ENCODE assay signal across 30 mouse cellular contexts in genomic region chr3:20236965-20237364, GRCm38 (mm10). TPM values are rescaled to one million over a fixed set of nuclear protein-coding genes. Genes with fewer than 3 reads are reported as not detected.
DNase-seq lines count a peak whose midpoint lies in the region; ATAC-seq and TF ChIP-seq lines count a peak whose summit lies in the region.
"Had no signal": no experiment of that assay in that cellular context is flagged by ENCODE, and none has a peak within 500 bp of the region (broad histone marks: within the 10 kb centered on the region; RNA-seq: fewer than 3 reads in every experiment).

No protein-coding gene starts in this region.

- ATAC-seq in intestine, embryonic 14.5 days (replicated peaks; ENCODE audit: low FRiP score, low TSS enrichment, low read depth) = peak; percentile 40; the same call in 1 of the 2 replicates
- no peak for ATAC-seq in intestine, embryonic 16.5 days
- peak; percentile 18; the same call in 1 of the 2 replicates for ATAC-seq in G1E (ENCODE audit: extremely low read depth, insufficient number of reproducible peaks, low FRiP score, poor library complexity, severe bottlenecking)
- peak; percentile 56 for ATAC-seq in stomach, embryonic 15.5 days (ENCODE audit: insufficient read depth, low FRiP score, low read depth)
- ATAC-seq in stomach, postnatal 0 days (ENCODE audit: low FRiP score, low TSS enrichment) = peak; percentile 47; the same call in 1 of the 2 replicates
- ATAC-seq in forebrain, embryonic 12.5 days (ENCODE audit: low FRiP score) = no peak
- ATAC-seq: forebrain, embryonic 13.5 days; forebrain, embryonic 15.5 days; forebrain, postnatal 0 days had no signal

- H3K4me3 ChIP-seq in intestine, embryonic 14.5 days (ENCODE audit: low read depth, low read length) = no peak overlapping the region
- no peak overlapping the region for H3K4me3 ChIP-seq in intestine, embryonic 16.5 days (ENCODE audit: low read length)
- H3K4me3 ChIP-seq in G1E (ENCODE audit: low read depth, low read length) = no peak overlapping the region
- H3K4me3 ChIP-seq in stomach, embryonic 15.5 days (replicated peaks) = no peak overlapping the region
- no peak overlapping the region for H3K4me3 ChIP-seq in stomach, postnatal 0 days (ENCODE audit: low read depth, low read length)
- H3K4me3 ChIP-seq in forebrain, embryonic 12.5 days (replicated peaks) = no peak overlapping the region
- H3K4me3 ChIP-seq: embryonic facial prominence, embryonic 13.5 days; embryonic facial prominence, embryonic 15.5 days; erythroblast, embryonic 14.5 days; forebrain, embryonic 10.5 days; forebrain, embryonic 13.5 days; forebrain, embryonic 15.5 days had no signal

- WGBS in intestine, embryonic 14.5 days = 35% methylated on average over 1 of the region's 1 CpGs
- WGBS in intestine, embryonic 16.5 days = 19% methylated on average over 1 of the region's 1 CpGs
- 51% methylated on average over 1 of the region's 1 CpGs for WGBS in stomach, embryonic 15.5 days
- 55% methylated on average over 1 of the region's 1 CpGs for WGBS in stomach, postnatal 0 days
- WGBS in forebrain, embryonic 12.5 days = 89% methylated on average over 1 of the region's 1 CpGs

- H3K27ac ChIP-seq in intestine, embryonic 14.5 days (ENCODE audit: low read depth) = no peak overlapping the region
- no peak overlapping the region for H3K27ac ChIP-seq in intestine, embryonic 16.5 days (ENCODE audit: low read length)
- H3K27ac ChIP-seq in stomach, embryonic 15.5 days = no peak overlapping the region
- H3K27ac ChIP-seq in stomach, postnatal 0 days (replicated peaks) = no peak overlapping the region
- H3K27ac ChIP-seq in forebrain, embryonic 12.5 days = no peak overlapping the region
- H3K27ac ChIP-seq: embryonic facial prominence, embryonic 13.5 days; embryonic facial prominence, embryonic 15.5 days; forebrain, embryonic 10.5 days; forebrain, embryonic 13.5 days; forebrain, embryonic 15.5 days had no signal

- no peaks in the 10 kb centered on the region for H3K36me3 ChIP-seq in intestine, embryonic 14.5 days (ENCODE audit: control insufficient read depth, insufficient read depth, low read length)
- H3K36me3 ChIP-seq in intestine, embryonic 16.5 days (ENCODE audit: control insufficient read depth, insufficient read depth, low read length) = no peaks in the 10 kb centered on the region
- H3K36me3 ChIP-seq in G1E (replicated peaks) = peaks cover 3% of the 10 kb centered on the region
- no peaks in the 10 kb centered on the region for H3K36me3 ChIP-seq in stomach, embryonic 15.5 days
- H3K36me3 ChIP-seq in stomach, postnatal 0 days (ENCODE audit: control insufficient read depth, insufficient read depth, low read length) = no peaks in the 10 kb centered on the region
- H3K36me3 ChIP-seq in forebrain, embryonic 12.5 days (replicated peaks) = no peaks in the 10 kb centered on the region
- H3K36me3 ChIP-seq: embryonic facial prominence, embryonic 13.5 days; embryonic facial prominence, embryonic 15.5 days; forebrain, embryonic 10.5 days; forebrain, embryonic 15.5 days had no signal

- no peaks in the 10 kb centered on the region for H3K27me3 ChIP-seq in intestine, embryonic 14.5 days (replicated peaks; ENCODE audit: control insufficient read depth, insufficient read depth, low read length)
- no peaks in the 10 kb centered on the region for H3K27me3 ChIP-seq in intestine, embryonic 16.5 days (replicated peaks; ENCODE audit: control insufficient read depth, insufficient read depth, low read length)
- H3K27me3 ChIP-seq in G1E (ENCODE audit: insufficient read depth, low read length) = no peaks in the 10 kb centered on the region
- no peaks in the 10 kb centered on the region for H3K27me3 ChIP-seq in stomach, embryonic 15.5 days (replicated peaks)
- H3K27me3 ChIP-seq in stomach, postnatal 0 days (ENCODE audit: control insufficient read depth, insufficient read depth, low read length) = no peaks in the 10 kb centered on the region
- H3K27me3 ChIP-seq in forebrain, embryonic 12.5 days = no peaks in the 10 kb centered on the region
- H3K27me3 ChIP-seq: CH12.LX; embryonic facial prominence, embryonic 13.5 days; embryonic facial prominence, embryonic 15.5 days; forebrain, embryonic 13.5 days; forebrain, embryonic 15.5 days had no signal

- no peak overlapping the region for H3K9ac ChIP-seq in intestine, embryonic 14.5 days (ENCODE audit: low read length)
- no peak overlapping the region for H3K9ac ChIP-seq in intestine, embryonic 16.5 days (ENCODE audit: low read depth, low read length)
- H3K9ac ChIP-seq in stomach, embryonic 15.5 days = no peak overlapping the region
- H3K9ac ChIP-seq in stomach, postnatal 0 days (ENCODE audit: low read length) = no peak overlapping the region
- H3K9ac ChIP-seq in forebrain, embryonic 12.5 days = no peak overlapping the region
- H3K9ac ChIP-seq: embryonic facial prominence, embryonic 13.5 days; embryonic facial prominence, embryonic 15.5 days; forebrain, embryonic 13.5 days; forebrain, embryonic 15.5 days; forebrain, postnatal 0 days had no signal

- TF ChIP-seq CTCF in G1E (IDR thresholded peaks at IDR 0.05; ENCODE audit: low read depth, low read length) = no peak
- TF ChIP-seq CTCF in stomach, postnatal 0 days (IDR thresholded peaks at IDR 0.05; ENCODE audit: low read depth) = no peak

- H3K9me3 ChIP-seq in intestine, embryonic 14.5 days (ENCODE audit: control insufficient read depth, low read length) = no peaks in the 10 kb centered on the region
- no peaks in the 10 kb centered on the region for H3K9me3 ChIP-seq in intestine, embryonic 16.5 days (ENCODE audit: control insufficient read depth, low read length)
- no peaks in the 10 kb centered on the region for H3K9me3 ChIP-seq in G1E (replicated peaks)
- no peaks in the 10 kb centered on the region for H3K9me3 ChIP-seq in stomach, embryonic 15.5 days
- H3K9me3 ChIP-seq in stomach, postnatal 0 days (ENCODE audit: control insufficient read depth, low read length) = no peaks in the 10 kb centered on the region
- no peaks in the 10 kb centered on the region for H3K9me3 ChIP-seq in forebrain, embryonic 12.5 days
- H3K9me3 ChIP-seq: embryonic facial prominence, embryonic 13.5 days; embryonic facial prominence, embryonic 15.5 days; forebrain, embryonic 10.5 days; forebrain, embryonic 13.5 days; forebrain, embryonic 15.5 days had no signal

- H3K4me1 ChIP-seq in intestine, embryonic 14.5 days (replicated peaks; ENCODE audit: control insufficient read depth, insufficient read depth, low read length) = no peaks in the 10 kb centered on the region
- no peaks in the 10 kb centered on the region for H3K4me1 ChIP-seq in intestine, embryonic 16.5 days (ENCODE audit: control insufficient read depth, insufficient read depth, low read length)
- peaks cover 43% of the 10 kb centered on the region for H3K4me1 ChIP-seq in G1E (ENCODE audit: insufficient read depth, low read depth, low read length)
- no peaks in the 10 kb centered on the region for H3K4me1 ChIP-seq in stomach, embryonic 15.5 days
- no peaks in the 10 kb centered on the region for H3K4me1 ChIP-seq in stomach, postnatal 0 days (replicated peaks; ENCODE audit: control insufficient read depth, insufficient read depth)
- no peaks in the 10 kb centered on the region for H3K4me1 ChIP-seq in forebrain, embryonic 12.5 days
- H3K4me1 ChIP-seq: embryonic facial prominence, embryonic 13.5 days; embryonic facial prominence, embryonic 15.5 days; forebrain, embryonic 10.5 days; forebrain, embryonic 13.5 days; forebrain, embryonic 15.5 days had no signal

- H3K4me2 ChIP-seq in intestine, embryonic 14.5 days (ENCODE audit: low read length) = no peak overlapping the region
- no peak overlapping the region for H3K4me2 ChIP-seq in intestine, embryonic 16.5 days (ENCODE audit: low read depth, low read length)
- no peak overlapping the region for H3K4me2 ChIP-seq in stomach, embryonic 15.5 days
- no peak overlapping the region for H3K4me2 ChIP-seq in stomach, postnatal 0 days (replicated peaks; ENCODE audit: low read depth)
- H3K4me2 ChIP-seq in forebrain, embryonic 12.5 days = no peak overlapping the region
- H3K4me2 ChIP-seq: embryonic facial prominence, embryonic 13.5 days; embryonic facial prominence, embryonic 15.5 days; forebrain, embryonic 13.5 days; forebrain, embryonic 15.5 days had no signal

- no peak for TF ChIP-seq EP300 in stomach, postnatal 0 days (optimal IDR thresholded peaks at IDR 0.05)

- DNase-seq in intestine, embryonic 14.5 days (ENCODE audit: low spot score) = no peak
- DNase-seq in G1E (ENCODE audit: low spot score) = no peak
- DNase-seq in stomach, postnatal 0 days (ENCODE audit: low spot score) = no peak
- DNase-seq in retina, embryonic 14.5 days (ENCODE audit: low spot score) = no peak
- DNase-seq in lung, adult 18-20 months = no peak
- DNase-seq: adrenal gland, adult 2 months; adrenal gland, postnatal 10 days; adrenal gland, postnatal 25 days; cerebellum, adult 11 months; cerebellum, adult 18-20 months; cerebellum, adult 8-10 months; cerebellum, adult 9-11 months; cerebellum, postnatal 14 days; cerebellum, postnatal 36 days; embryo, embryonic 11 days; forebrain, postnatal 0 days had no signal

RNA-seq across cellular contexts. Expression of gene Cpa3, which starts 5.0 kb away (rescaled TPM):
- 2.1 and 2.3 TPM in 2 replicates for polyA plus RNA-seq in intestine, embryonic 14.5 days (2014; fragmentation: Nextera tagmentation; extraction: Ambion mirVana)
- 5.2 and 6.0 TPM in 2 replicates for polyA plus RNA-seq in intestine, embryonic 16.5 days (2015; fragmentation: Nextera tagmentation; extraction: Ambion mirVana)
- total RNA-seq in G1E (2014; fragmentation: Nextera tagmentation) (185 and 247 TPM in 2 replicates), G1E (2017) (558 and 610 TPM in 2 replicates)
- 3.4 TPM in 2 replicates for polyA plus RNA-seq in G1E (2012)
- polyA plus RNA-seq in stomach, embryonic 15.5 days (2015; fragmentation: Nextera tagmentation; extraction: Ambion mirVana) = 30.6 and 30.9 TPM in 2 replicates
- 10.8 TPM in 2 replicates for polyA plus RNA-seq in stomach, postnatal 0 days (2015; fragmentation: Nextera tagmentation; extraction: Ambion mirVana)
- 0.40 and 0.56 TPM in 2 replicates for polyA plus RNA-seq in forebrain, embryonic 12.5 days (2016; fragmentation: Nextera tagmentation; extraction: Ambion mirVana)
- total RNA-seq: CH12.LX had no signal
- polyA plus RNA-seq: C2C12; forebrain, embryonic 10.5 days; forebrain, embryonic 13.5 days had no signal

RNA-seq across cellular contexts. Expression of gene Cpb1, which starts 38.6 kb away (rescaled TPM):
- 1.2 and 2.9 TPM in 2 replicates for polyA plus RNA-seq in intestine, embryonic 14.5 days (2014; fragmentation: Nextera tagmentation; extraction: Ambion mirVana)
- polyA plus RNA-seq in intestine, embryonic 16.5 days (2015; fragmentation: Nextera tagmentation; extraction: Ambion mirVana) = 90.1 and 139 TPM in 2 replicates
- not detected in 2 replicates for total RNA-seq in G1E (2014; fragmentation: Nextera tagmentation)
- total RNA-seq in G1E (2017) = 0.22 and 1.2 TPM in 2 replicates
- not detected in 2 replicates for polyA plus RNA-seq in G1E (2012)
- polyA plus RNA-seq in stomach, embryonic 15.5 days (2015; fragmentation: Nextera tagmentation; extraction: Ambion mirVana) = 88.0 and 101 TPM in 2 replicates
- 3.5 and 3.8 TPM in 2 replicates for polyA plus RNA-seq in stomach, postnatal 0 days (2015; fragmentation: Nextera tagmentation; extraction: Ambion mirVana)
- not detected in 2 replicates for polyA plus RNA-seq in forebrain, embryonic 12.5 days (2016; fragmentation: Nextera tagmentation; extraction: Ambion mirVana)
- total RNA-seq: CH12.LX; common myeloid progenitor, adult 5-6 weeks; MEL had no signal
- polyA plus RNA-seq: C2C12; embryonic facial prominence, embryonic 11.5 days; embryonic facial prominence, embryonic 13.5 days; erythroblast, embryonic 14.5 days; forebrain, embryonic 10.5 days; forebrain, embryonic 13.5 days; forebrain, embryonic 15.5 days had no signal

Comparison
In these comparisons a context has a peak if more than half of its experiments do, and no peak if none do; other contexts are left out.
1. ATAC-seq: peak in intestine, embryonic 14.5 days (single experiment), G1E (single experiment), stomach, embryonic 15.5 days (single experiment) and stomach, postnatal 0 days (single experiment); none in intestine, embryonic 16.5 days (single experiment) and forebrain, embryonic 12.5 days (single experiment).
2. RNA of gene Cpb1, which starts 38.6 kb away (polyA plus RNA-seq): 90.1 to 139 TPM in intestine, embryonic 16.5 days and 88.0 to 101 TPM in stomach, embryonic 15.5 days; 3.5 to 3.8 TPM in stomach, postnatal 0 days, 1.2 to 2.9 TPM in intestine, embryonic 14.5 days, not detected in G1E and not detected in forebrain, embryonic 12.5 days; every median in the first group is over 10 times any median in the second.